Mouse (Mus musculus) ES-CJ7 (cell line): ENCODE measurements around the gene Adap1.

ENCODE experiments used
- DNase-seq: peaks from one replicate; pipeline ENCODE4 v3.0.0; 2011; ENCODE audit warnings: low read depth, low spot score

Gene Adap1

DNA sequence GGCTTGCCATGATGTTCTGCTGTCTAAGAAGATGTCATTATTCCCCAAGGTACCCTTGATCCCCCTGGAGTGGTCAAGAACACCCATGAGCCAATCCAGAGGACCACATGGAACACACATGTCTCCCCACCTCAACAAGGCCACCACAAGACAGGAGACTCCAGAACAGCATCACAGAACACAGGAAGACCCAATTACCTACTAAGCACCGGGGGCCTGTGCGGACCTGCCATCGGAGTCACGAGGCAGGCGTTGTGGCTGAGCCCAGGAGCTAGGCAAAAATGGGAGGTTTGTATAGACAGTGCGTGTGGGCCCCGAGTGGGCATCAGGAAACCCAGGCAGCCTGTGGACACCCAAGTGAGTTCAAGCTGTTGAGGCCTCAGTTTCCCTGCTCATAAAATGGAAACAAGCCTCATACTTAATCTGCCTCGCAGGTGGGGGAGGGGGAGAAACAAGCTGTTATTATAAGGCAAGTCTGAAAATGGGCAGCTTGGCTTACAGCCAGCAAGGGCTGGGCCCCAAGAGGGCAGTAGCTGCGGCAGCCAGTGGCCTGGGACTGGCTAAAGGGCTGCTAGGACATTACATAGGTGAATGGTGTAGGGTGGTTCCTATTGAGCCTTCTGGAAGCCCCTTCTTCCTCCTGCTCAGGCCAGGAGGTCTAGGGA lies 2.0 kb downstream of the Adap1 start:
- no peak for DNase-seq

DNA sequence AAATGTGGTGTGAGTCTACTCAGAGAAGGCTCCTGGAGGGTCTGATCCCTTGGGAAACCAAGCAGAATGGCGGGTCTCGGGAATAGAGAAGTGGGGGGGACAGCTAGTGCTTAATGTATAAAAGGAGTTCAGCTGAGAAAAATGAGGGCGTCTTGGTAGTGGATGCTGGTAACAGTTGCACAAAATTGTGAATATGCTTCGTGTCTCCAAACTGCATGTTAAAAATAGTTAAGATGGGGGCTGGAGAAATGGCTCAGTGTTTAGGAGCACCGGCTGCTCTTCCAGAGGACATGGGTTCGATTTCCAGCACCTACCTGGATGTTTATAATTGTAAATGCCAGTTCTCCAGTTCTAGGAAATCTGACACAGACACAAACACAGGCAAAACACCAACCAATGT lies 4.1 kb downstream of the Adap1 start:
- DNase-seq: no peak

DNA sequence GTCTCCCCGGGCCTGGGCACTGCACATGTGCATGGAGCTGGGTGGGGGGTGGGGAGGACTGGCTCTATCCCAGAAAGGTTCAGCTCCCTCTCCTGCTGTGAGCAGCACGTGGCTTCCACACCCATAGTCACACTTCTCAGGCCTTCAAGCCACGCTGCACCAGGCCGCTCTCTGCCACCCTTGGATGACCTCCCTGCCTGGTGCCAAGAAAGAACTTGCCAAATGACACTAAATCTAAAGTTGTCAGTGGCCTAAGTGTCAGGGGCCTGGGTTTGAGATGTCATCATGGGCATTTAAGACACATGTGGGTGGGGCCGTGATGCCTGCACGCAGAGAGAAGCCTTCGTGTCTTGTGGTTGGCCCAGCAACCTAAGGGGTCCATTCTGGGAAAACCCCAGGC lies 5.0 kb downstream of the Adap1 start:
- DNase-seq: no peak

DNA sequence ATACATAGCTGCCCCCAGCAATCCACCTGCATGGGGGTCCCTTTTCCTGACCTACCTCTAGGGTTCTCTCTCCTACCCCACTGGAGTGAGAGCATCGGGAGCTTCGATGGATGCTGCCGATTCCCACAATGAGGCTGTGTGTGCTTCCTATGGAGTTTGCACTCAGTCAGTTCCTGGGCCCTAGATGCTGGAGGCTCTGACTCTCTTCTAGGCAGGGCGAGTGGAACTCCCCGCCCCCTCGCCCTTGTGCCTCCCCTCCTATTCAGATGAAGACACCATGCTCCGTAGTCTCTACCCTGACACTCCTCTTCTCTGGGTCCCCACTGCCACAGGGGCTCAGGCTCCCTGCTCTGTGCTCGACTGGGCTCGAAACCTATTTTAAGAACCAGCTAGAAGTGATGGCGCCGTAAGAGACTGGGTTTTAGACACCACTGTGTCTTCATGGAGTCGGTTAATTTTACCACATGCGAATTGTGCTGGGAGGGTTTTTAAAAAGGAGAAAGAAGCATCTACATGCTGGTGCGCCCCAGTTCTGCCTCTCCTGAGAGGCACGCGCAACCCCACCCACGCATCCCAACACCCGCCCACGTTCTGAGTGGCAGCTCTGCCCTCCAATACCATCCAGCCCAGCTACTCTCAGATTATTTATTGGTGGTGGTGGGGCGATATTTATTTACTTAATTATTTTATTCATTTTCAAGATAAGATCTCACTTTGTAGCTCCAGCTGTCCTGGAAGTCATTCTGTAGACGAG lies 7.5 kb downstream of the Adap1 start:
- DNase-seq: peak; percentile 50

DNA sequence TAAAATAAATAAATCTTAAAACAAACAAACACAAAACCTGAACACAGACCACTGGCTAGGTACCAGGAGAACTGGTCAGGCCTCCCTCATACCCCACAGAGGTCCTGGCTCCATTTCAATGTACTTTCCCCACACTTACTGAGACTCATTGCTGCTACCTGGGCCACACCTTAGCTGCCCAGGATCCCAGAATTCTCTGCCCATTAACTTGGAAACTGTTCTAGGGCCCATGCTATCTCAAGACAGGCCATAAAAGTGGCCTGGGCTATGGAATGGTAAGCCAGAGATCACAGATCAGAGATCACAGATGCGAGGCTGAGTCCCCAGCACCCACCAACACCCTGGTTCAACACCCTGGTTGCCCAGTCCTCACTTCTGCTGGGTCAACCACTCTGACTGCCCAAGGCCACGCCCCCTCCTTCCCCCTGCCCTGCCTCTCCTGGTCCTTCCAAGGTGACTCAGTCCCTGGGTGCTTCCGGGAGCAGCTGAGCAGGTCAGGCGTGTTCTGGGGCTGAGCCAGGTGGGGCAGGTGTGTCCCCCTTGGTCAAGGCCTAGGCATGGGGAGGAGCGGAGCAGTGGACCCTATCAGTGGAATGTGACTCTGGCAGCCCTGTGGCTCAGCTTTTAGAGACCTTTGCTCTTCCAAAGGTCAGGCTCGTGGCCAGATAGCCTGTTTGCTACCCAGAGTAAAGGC lies 8.3 kb downstream of the Adap1 start:
- DNase-seq: no peak

DNA sequence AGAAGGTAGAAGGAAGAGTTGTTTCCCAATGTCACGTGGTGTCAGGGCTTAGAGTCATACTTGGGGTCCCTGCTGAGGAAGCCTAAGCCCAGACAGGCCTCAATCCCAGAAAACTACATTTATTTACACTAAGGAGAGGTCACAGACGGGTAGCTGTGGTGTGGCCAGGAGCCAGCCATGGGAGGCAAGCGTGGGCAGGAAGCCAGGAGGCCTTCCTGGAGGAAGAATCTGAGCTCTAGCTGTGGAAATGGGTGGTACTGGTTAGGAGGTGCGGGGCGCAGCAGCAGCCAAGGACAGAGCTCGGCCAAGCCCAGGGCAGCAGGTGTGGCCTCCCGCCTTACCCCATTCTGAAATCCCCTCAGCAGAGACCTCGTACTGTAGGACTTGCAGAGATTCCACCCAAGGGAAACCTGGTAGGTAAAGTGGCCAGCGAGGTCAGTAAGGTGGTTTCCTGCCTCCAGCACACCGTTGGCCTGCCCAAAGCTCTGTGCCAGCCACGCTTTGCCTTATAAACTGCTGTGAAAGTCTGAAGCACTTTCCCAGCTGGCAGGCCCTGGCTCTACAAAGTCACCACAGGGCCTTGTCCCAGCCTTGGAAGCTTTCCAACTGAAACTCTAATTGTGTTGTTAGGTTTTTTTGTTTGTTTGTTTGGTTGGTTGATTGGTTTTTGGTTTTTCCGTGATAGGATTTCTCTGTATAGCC lies 10.3 kb downstream of the Adap1 start:
- no peak for DNase-seq

DNA sequence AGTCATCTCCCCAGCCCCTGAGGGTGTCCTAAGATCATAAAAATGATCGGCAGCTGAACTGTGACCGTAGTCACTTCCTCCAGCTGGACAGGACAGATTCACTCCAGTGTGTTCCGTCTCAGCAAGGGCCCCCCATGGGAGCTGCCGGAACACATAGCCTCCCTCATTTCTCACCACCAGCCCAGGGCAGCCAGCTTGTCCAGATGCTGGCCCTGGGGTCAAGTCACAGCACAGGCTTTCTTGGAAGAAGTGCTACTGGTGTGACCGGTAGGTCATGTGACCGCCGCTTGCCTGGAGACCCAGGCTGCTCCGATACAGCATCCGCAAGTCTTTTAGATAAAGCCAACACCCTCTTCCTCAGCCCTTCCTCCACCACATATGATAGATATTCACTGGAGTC lies 11.9 kb downstream of the Adap1 start:
- DNase-seq: no peak

DNA sequence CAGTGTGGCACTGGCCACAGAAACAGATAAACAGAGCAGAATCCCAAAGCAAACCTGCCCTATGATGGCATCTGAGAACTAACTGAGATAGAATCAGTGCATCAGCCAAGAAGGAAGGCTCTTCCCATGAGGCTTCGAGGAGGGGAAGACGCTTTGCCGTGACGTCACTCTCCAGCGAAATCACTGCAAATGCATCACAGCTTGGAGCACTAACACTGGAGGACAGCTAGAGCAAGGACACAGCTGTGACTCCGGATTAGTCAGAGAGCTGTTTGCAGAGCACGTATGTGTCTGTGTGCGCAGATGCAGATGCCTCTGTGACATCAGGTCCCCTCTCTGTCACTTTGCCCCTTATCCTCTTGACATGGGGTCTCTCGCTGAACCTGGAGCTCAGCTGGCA lies 13.6 kb downstream of the Adap1 start:
- DNase-seq: no peak

DNA sequence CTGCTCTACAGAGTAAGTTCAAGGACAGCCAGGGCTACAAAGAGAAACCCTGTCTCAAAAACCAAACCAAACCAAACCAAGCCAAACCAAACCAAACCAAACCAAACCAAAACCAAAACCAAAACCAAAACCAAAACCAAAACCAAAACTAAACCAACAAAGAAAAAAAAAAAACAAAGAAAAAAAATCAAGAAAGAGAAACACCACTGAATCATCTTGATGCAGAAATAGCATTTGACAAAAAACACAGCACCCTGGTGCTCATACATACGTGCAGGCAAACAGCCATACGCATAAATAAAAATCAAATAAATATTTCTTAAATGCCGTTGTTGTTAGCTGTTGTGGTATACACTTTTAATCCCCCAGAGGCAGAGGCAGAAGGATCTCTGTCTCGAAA lies 14.9 kb downstream of the Adap1 start:
- no peak for DNase-seq

DNA sequence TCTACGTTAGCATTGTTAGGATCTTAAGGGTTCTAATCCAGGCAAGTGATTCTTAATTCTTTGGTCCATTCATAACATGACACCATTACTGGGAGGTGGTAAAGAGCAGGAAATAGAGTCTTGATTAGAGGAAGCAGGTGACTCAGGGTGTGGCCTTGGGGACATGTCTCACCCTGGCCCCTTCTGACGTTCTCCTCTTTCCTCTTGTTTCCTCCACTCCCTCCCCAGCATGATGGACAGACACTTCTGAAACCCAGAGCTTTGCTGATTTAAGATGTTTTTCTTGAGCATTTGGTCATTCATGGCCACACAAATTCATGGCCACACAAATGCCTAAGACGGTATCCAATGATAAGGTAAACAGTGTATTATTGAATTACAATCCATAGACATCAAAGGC lies 15.5 kb downstream of the Adap1 start:
- no peak for DNase-seq

DNA sequence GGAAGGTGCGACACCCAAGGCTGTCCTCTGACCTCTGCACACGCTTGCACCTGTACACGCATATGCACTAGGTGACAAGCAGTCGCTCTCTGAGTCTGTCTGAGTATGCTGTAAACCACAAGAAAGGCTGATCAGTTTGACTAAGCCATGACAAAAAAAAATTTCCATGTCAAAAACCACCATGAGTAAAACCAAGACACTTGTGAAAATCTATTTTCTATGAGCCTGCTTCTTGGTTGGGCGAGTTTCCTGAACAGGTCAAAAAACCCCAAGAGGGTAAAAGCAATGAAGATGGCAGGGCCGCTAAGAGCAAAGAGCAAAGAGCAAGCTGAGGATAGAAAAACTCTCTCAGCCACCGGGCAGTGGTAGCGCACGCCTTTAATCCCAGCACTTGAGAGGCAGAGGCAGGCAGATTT lies 21.8 kb downstream of the Adap1 start:
- no peak for DNase-seq

DNA sequence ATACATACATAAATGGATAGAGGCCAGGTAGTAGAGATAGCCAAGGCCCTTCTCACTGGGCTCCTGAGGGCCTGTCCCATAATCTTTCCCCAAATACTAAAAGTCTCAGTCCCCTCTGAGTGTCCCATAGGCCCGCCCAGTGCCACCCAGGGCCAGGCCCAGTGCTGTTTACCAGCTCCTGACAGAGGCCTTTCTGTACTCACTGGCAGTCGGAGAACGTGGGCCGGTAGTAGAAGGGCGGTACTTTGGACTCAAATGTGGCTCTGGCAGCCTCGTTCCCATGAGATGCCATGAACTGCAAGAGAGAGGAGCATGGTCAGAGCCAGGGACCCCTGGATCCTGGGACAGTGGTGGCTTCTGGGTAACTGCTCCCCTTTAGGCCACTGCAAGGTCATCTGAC lies 23.3 kb downstream of the Adap1 start:
- no peak for DNase-seq

DNA sequence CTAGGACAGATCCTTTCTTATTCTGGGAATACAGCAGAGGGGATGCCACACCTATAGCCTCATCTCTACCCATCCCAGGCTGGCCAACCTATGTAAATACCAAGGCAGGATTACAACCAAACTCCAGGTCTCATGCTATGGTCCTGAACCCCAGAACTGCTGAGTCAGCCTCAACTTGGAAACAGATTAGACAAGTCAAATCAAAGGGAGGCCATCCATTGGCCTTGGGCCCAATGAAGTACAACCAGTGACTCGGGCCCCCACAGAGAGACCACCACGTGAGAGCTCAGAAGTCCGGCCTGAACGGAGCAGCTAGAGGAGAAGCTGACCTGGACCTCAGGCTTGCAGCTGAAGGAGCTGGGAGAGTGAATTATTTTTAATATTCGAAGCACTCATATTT lies 27.7 kb downstream of the Adap1 start:
- no peak for DNase-seq

DNA sequence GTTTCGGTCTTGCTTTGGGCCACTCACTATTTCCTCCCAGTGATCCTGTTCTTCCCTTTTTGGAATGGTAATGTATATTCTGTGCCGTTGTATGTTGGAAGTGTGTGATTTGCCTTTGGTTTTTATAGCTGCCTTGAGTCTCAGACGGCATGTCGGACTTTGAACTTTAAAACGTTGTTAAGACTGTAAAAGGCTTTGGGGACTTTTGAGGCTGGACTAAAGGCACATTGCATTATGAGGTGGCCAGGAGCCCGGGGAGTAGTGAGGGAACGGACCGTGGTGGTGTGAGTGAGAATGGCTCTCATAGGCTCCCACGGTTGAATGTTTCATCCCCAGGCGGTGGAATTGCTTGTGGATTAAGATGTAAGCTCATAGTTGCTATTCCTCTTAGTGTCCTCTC lies 28.3 kb downstream of the Adap1 start:
- DNase-seq: no peak

DNA sequence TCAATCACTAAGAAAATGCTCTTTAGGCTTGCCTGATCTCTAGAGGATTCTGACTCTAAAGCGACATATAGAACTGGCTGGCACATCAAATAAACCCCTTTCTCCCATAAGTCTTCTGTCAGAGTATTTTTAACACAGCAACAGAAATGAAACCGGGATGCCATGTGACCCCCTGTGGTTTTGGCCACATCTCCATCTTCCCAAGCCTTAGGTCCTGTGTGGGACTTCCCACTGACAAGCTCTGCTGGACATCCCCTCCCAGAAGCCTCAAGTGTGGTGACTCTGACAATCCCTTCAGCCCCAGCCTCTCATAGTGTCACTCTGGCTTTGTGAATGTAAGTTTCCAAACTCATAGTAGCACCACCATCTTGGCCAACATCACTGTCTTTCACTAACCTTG lies 31.3 kb downstream of the Adap1 start:
- no peak for DNase-seq

DNA sequence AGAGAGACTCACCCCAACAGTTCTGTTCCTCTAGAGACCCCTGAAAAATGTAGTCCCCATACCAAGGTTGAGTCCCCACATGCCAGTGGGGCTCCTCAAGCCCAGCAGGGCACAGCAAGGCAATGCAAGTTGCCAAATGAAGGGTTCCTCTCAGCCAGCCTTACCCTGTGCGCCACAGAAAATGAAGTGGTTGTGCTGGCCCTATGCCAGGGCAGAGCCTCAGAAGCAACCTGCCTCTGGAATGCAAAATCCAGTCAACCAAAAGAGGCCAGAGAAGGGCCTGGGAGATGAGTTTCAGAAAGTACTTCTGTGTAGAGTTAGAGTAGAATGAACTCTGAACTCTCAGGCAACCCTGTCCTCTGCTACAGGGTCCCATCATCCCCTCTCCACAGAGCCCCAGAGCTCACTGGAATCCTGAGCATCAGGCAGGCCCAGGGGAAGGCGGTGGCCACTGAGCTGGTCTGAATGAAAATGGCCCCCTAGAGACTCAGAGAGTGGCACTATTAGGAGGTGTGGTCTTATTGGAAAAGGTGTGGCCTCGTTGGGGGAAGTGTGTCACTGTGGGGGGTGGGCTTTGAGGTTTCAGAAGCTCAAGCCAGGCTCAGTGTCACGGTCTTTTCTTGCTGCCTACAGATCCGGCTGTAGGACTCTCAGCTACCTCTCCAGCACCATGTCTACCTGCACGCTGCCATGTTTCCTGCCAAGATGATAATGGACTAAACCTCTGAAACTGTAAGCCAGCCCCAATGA lies 33.4 kb downstream of the Adap1 start:
- peak; percentile 83 for DNase-seq

DNA sequence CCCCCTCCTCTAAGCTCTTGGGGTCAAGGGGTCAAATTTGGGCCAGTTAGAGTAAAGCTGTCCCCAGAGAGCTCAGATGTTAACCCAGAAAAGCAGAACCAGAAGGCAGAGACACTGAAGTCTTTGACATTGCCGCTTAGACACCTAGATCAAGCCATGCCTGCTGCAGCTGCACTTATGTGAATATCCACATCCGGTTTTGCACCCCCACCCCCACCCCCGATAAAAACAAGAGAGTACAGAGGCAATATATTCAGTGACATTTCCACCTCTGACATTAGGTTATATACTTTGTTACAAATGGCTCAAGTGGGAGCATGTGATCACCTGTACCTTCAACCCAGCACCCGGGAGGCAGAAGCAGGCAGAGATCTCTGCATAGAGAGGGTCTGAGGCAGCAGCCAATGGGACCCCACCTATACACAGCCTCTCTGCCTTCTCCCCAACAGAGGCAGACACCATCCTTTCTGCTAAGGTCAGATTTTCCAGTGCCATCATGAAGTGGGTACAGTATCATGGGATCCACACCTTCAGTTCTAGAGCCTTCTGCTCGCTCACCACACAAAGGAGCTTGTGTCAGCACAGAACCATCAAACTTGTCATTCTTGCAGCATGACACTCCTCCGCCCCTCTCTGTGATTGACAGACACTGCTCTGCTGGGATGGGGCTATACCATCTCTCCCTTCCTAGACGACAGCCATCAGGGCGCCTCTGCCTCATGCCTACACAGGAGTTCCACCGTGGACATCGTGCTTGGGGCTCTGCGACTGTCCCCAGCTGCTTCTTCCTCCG lies 34.8 kb downstream of the Adap1 start:
- no peak for DNase-seq

DNA sequence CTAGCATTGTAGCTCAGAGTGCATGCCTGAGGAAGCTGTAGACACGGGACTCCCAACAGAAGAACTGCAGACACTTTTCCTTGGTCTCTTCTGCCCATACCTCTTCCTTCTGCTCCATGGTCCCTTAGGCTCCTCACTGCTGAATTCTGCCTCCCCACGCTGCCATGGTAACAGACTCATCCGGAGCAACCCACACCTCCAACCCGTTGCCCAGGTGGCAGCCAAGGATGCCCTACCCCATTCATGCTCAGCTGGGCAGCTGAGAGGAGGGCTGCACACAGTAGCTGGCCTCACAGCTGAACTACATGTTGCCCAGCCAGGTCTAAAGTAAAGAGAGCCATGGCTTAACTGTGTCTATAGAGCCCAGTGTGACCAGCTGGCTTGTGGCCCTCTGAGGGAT lies 36.8 kb downstream of the Adap1 start:
- DNase-seq: no peak

DNA sequence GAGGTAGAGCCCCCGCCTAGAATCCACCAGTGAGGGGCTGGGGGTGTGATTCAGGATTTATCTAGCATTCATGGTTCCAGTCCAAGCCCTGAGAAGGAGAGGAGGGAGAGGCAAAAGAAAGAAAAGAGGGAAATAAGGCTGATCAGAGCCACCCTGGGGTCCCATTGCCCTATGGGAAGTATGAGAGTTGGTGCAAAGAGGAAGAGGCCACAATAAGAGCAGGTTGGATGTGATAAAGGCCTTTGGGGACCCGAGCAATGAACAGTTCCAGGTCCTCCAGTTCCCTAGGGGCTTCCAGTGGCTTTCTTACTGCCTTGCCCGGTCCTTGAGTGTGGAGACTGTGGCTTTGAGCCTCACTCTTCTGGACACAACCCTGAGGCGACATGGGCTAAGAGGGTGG lies 37.6 kb downstream of the Adap1 start:
- no peak for DNase-seq

DNA sequence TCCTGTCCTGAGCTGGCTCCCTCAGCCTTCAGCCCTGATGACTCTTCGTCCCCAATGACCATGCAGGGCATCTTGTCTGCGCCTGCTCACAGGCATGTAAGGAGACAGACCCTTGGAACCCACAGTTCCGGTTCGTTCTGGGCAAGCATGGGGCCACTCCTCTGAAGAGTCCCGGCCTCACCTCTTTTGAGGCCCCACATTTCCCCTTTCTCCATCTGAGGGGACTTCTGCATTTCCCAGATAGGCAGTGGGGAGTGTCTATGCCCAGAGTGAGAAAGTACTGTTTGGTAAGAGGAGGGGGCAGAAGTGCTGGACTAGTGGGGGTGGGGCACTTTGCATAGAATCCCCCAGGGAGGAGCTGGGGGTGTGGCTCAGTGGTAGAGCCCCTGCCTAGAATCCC lies 38.3 kb downstream of the Adap1 start:
- no peak for DNase-seq
